Mouse (Mus musculus) thymus, postnatal 10 days (tissue): ENCODE measurements around the gene Tcf25.

Source experiments
- DNase-seq, 2 experiments: peaks; one replicate each; pipeline ENCODE4 v3.0.0; 2021; ENCODE audit warnings: low spot score in 2 of 2

Tcf25 gene

GRCm38 (mm10) chr8:123349073-123349472, 24.5 kb upstream of the Tcf25 start:
- DNase-seq, result no peak

GRCm38 (mm10) chr8:123352118-123352517, 21.4 kb upstream of the Tcf25 start:
- DNase-seq, result no peak

- DNase-seq, result no peak
Measured at GRCm38 (mm10) chr8:123352786-123353185, 20.8 kb upstream of the Tcf25 start.

GRCm38 (mm10) chr8:123353216-123353615, 20.3 kb upstream of the Tcf25 start:
- DNase-seq, result no peak

- DNase-seq, result peak; percentile 31 to 67
Measured at GRCm38 (mm10) chr8:123361082-123361739, 12.3 kb upstream of the Tcf25 start.

GRCm38 (mm10) chr8:123374239-123374578, 656 bp downstream of the Tcf25 start:
- peak; percentile 90 to 95 for DNase-seq

GRCm38 (mm10) chr8:123375701-123376100, 2.1 kb downstream of the Tcf25 start:
- DNase-seq, result no peak

- DNase-seq, result no peak
Measured at GRCm38 (mm10) chr8:123376106-123376505, 2.6 kb downstream of the Tcf25 start.

GRCm38 (mm10) chr8:123381711-123382110, 8.2 kb downstream of the Tcf25 start:
- DNase-seq, result no peak

- DNase-seq, result no peak
Measured at GRCm38 (mm10) chr8:123382516-123382915, 9.0 kb downstream of the Tcf25 start.

- DNase-seq, result peak in 1 of 2 experiments; percentile 50
Measured at GRCm38 (mm10) chr8:123384883-123385540, 11.5 kb downstream of the Tcf25 start.

GRCm38 (mm10) chr8:123387041-123387440, 13.5 kb downstream of the Tcf25 start:
- no peak for DNase-seq

GRCm38 (mm10) chr8:123387801-123388200, 14.2 kb downstream of the Tcf25 start:
- DNase-seq, result no peak

GRCm38 (mm10) chr8:123389026-123389425, 15.5 kb downstream of the Tcf25 start:
- DNase-seq, result no peak

GRCm38 (mm10) chr8:123398308-123398707, 24.8 kb downstream of the Tcf25 start:
- no peak for DNase-seq

GRCm38 (mm10) chr8:123401936-123402335, 28.4 kb downstream of the Tcf25 start:
- no peak for DNase-seq

- DNase-seq, result no peak
Measured at GRCm38 (mm10) chr8:123402730-123403326, 29.3 kb downstream of the Tcf25 start.

- peak; percentile 72 to 74 for DNase-seq
Measured at GRCm38 (mm10) chr8:123404521-123404920, 31.0 kb downstream of the Tcf25 start.

- DNase-seq, result peak; percentile 64 to 80
Measured at GRCm38 (mm10) chr8:123406786-123407185, 33.2 kb downstream of the Tcf25 start, which contains the start of gene Mc1r. Gene Mc1r, plus strand, starts transcription at chr8:123407107.

- no peak for DNase-seq
Measured at GRCm38 (mm10) chr8:123407612-123408011, 34.1 kb downstream of the Tcf25 start.

- DNase-seq, result no peak
Measured at GRCm38 (mm10) chr8:123408586-123409544, 35.3 kb downstream of the Tcf25 start.

- DNase-seq, result no peak
Measured at GRCm38 (mm10) chr8:123410049-123410587, 36.6 kb downstream of the Tcf25 start.
